Mouse (Mus musculus) layer of hippocampus, postnatal 36 days (tissue): Measurements from ENCODE around the gene Kap. TPM values are rescaled to one million over a fixed set of nuclear protein-coding genes. Genes with fewer than 3 reads are reported as not detected.
"Not testable (repeated sequence)": the region's sequence is repeated elsewhere in the genome, so short reads cannot be mapped to it uniquely, and the experiment has no call there.

Experiments used
- DNase-seq, 2 experiments: peaks; one replicate each; pipeline ENCODE4 v3.0.0; 2022
- total RNA-seq, 2 experiments: library from RNA; stranded (reverse); gene quantifications; 2 replicates each; pipeline ENCODE4 v1.2.3; 2021

Gene Kap
- total RNA-seq, result not detected

DNA sequence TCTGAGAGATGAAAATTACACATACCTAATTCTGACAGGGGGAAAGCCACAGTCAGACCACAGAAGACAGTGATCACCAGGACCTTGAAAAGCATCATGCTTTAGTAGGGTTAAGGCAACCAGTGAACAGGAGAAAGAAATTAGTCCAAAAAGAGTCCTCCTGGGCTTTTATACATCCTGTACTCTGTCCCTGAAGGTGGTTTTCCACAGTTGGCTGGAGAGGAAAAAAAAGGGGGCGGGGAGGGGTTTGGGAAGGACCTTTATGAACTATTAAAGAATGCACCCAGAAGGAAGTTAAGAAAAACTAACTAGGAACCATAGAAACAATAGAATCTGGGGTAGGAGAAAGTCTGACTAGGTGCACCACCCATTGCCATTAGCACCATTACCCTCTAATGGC lies at the start of gene Kap:
Kap (minus strand) TSS at position 237 of the 400 bp plus-strand sequence.
- DNase-seq, result no peak

DNA sequence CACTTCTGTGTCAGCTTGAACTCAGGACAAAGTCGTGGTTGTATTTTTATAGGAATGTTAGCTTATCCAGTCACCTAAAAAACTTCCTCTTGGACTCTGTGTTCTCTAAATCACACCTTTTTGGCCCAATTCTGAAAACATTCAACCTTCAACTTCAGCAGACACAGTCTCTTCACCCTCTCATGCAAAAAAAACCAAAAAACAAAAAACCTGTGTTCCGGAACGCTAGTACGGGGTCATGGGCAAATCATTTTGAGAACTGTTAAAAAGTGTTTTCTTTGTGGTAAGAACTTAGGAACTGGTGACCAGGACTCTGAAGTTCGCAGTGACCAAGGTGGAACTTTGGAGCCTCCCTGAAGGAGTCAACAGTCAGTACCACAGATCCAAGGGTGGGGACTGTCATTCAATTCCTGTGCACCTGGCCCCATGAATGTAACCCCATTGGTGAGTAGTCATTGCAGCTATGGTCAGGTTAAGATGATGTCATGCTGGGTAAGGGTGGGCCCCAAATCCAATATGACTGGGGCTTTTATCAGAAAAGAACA lies 32.4 kb upstream of the Kap start:
- DNase-seq, result no peak

DNA sequence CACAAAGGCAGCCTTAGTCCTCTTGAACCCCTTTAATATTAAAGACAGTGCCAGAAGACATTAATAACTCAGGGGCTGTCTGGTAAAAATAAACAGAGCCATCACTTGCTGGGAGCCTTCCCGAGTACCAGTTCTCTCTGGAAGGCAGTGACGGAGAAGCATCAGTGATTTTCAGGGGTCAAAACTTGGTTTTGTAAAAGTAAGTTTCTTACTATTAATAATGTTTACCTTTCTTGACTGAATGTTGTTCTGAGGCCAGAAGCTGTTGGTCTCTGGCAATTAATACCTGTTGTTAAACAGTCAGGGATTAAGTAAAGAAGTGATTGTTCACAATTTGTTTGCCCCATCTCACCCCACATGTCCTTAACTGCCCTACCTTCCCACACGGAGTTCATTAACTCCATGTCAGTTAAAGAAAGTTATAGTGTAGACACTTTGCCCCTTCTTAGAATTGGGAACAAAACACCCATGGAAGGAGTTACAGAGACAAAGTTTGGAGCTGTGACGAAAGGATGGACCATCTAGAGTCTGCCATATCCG lies 30.0 kb upstream of the Kap start:
- DNase-seq, result no peak

DNA sequence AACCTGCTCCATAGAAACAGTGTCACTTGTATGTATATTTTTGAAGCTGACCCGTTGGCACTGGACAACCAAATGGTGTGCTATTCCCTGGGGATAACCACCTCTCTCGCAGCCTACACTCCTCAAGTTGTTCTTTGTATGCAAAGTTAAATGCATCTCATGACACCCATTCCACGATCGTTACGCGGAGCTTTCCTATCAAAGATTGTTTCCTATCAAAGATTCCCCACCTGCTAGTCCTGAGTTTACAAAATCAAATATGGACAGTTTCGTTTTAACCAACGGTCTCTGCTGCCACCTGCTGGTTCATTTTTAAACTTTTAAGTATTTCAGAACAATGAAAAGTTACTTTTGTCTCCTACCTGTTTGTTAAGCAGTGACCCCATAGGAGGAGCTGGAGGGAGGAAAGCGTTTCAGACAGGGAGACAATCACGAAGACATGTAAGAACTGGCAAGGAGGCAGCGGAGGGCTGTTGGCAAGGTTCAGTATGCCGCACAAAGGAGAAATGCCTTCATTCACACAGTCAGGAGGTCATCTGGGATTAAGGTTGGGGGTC lies 22.4 kb upstream of the Kap start:
- peak in 1 of 2 experiments; percentile 5 for DNase-seq

DNA sequence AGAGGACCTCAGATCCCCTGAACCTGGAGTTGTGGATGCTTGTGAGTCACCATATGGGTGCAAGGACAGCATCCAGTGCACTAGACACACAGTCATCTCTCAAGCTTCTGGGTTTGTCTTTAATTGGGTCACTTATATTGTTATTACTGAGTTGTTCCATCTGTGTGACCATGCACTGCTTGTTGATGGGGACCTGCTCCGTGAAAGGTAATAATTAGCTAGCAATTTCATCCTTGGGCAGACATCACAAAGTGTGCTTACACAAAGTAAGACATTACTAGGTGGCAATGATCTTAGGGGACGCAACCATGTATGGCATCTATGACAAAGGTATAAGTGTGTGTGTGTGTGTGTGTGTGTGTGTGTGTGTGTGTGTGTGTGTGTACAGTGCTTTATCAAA lies 19.1 kb upstream of the Kap start:
- no peak for DNase-seq

DNA sequence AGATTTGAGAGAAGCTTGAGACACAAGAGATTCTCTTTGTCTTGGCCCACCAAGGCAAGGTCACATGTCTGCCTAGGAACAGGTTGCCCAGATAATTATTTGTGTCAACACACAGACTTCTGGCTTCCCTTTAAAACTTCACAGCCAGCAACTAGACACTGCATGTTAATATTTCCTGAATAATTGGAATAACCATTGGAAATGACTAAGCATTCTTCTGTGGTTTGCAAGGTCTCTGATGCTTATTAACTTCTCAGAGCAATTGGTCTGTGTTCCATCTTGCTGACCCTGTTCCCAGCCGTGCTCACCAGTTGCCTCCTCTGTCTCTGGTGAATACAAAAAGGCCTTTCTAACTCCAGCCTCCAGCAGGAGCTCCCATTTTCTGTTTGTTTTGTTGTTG lies 17.6 kb upstream of the Kap start:
- DNase-seq, result no peak

DNA sequence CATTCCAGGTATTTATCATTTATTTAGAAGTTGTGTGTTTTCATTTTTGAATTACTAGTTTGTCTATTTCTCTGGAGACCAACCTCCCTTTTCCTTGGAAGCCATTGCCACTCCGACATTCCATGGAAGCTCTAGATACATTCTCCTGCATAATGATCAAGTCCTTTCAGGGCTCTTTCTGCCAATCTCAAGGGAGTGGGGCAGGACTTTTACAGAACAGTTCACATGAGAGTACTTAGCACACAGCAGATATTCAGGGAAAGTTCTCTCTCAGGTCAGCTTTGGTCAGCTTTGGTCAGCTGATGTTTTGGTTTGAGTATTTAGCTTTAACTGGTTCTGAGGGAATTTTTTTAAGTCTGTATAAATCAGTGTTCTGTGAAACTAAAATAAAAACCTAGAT lies 14.8 kb upstream of the Kap start:
- no peak for DNase-seq

DNA sequence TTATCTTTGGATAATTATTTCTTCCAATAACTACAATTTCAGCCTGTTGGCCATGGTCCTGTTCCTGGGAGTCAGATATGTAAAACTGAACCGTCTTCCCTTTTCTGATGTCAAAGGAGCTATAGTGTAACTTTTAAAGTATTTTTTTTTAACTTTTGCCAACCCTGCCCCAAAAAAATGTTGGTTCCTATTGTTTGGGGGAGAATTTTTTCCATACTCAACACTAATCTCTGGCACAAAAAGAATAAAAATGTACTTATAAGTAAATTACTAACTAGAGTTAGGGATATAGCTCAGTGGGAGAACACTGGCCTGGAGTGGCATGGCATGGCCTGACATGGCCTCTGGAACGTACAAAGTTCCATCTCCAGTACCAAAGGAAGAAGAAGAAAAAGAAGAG lies 2.3 kb upstream of the Kap start:
- no peak for DNase-seq

DNA sequence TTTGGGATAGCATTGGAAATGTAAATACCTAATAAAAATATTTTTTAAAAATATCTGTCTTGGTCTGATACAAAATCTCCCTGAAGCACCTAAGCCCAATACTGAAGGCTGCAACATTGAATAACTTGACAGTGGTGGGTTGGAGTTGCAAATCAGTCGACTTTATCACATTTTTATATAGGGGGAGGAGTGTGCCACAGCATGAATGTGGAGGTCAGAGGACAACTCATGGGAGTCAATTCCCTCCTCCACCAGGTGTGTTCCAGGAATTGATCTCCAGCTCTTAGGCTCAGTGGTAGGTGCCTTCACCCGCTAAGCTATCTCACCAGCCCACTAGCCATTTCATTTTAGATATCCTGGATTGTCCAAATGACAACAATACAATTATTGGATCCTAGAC lies 4.2 kb downstream of the Kap start:
- no peak for DNase-seq

DNA sequence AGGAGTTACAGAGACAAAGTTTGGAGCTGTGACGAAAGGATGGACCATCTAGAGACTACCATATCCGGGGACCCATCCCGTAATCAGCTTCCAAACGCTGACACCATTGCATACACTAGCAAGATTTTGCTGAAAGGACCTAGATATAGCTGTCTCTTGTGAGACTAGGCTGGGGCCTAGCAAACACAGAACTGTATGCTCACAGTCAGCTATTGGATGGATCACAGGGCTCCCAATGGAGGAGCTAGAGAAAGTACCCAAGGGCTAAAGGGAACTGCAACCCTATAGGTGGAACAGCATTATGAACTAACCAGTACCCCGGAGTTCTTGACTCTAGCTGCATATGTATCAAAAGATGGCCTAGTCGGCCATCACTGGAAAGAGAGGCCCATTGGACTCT lies 4.7 kb downstream of the Kap start:
- not testable (repeated sequence) for DNase-seq

DNA sequence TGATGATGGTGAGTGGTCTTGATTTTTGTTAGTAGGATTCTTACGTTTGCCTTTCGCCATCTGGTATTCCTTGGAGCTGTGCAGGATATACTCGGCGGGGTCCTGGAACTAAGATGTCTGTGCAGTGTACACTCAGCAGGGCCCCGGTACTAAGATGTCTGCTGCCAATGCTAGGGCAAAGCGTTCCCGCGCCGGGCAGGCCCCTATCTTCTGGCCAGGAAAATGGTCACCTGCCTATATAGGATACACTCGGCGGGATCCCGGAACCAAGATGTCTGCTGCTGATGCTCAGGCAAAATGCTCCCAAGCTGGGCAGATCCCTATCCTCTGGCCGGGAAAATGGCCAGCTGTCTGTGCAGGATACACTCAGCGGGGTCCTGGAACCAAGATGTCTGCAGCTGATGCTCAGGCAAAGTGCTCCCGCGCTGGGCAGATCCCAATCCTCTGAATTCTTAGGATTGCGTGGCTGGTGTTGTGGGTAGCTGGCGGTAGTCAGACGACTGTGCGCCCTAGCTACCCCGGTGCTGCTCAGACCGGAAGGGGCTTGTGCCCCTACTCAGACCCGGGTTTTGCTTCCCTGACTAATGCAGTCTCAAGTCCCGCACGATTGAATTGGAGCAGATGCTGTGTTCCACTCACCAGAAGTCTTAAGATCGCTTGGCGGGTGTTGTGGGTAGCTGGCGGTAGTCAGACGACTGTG lies 15.1 kb downstream of the Kap start:
- not testable (repeated sequence) for DNase-seq

DNA sequence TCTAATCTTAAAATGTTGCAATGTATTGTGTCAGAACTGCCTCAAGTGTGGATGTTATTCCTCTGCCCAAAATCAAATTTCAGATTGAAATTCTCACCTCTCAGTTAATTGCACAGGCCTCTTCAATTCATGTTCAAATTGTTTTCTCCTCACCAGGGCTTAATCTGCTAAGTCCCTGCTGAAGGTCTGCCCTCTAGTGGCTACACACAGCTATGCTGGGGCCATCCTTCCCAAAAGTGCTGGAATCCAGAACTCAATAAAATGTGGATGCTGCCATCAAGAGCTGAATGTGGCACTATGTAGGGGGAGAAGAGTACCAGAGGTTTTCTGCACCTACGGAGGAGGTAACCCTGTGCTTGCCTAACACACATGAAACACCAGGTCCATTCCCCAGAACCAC lies 41.2 kb downstream of the Kap start:
- DNase-seq, result peak in 1 of 2 experiments; percentile 2

Other genes with a start within 250 kb of the Kap start
- 10 to 100 TPM in 1 of 2 experiments, 1 to 10 TPM in 1; 9.9 to 11.2 TPM for gene Etv6, start 181.9 kb upstream of the Kap start, total RNA-seq